Mouse (Mus musculus): ENCODE measurements at regions not wholly inside any gene's neighbourhood (a gene's known extent, or its start where the extent isn't known, plus 50 kb on each side); places are given as distances from the start of the nearest gene placed in this dataset.

DNA sequence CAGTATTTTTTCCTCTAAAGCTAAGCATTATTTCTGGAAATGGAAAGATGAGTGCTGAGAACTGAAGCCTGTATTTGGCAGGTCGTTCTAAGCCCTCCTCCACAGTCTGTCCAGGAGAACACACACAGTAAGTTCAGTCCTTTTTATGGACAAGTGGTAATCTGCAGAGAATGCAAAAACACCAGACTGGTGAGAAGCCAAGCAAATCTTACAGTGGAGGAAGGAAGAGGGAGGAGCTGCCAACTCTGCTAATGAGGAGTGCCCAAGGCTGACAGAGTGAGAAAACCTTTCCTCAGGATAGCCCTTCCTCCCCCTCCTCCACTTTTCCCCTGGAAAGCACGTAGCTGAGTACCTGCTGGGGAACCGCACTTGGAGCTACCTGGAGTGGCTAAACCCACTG lies 899.8 kb downstream of the 5730522E02Rik start:
- dilution Hi-C loops (cut with MboI; ENCODE audit: extremely low pct_ligation_motif_present, extremely low pct_unique_long_range_greater_than_20kb, low sequenced_read_pairs) = no loop called here

DNA sequence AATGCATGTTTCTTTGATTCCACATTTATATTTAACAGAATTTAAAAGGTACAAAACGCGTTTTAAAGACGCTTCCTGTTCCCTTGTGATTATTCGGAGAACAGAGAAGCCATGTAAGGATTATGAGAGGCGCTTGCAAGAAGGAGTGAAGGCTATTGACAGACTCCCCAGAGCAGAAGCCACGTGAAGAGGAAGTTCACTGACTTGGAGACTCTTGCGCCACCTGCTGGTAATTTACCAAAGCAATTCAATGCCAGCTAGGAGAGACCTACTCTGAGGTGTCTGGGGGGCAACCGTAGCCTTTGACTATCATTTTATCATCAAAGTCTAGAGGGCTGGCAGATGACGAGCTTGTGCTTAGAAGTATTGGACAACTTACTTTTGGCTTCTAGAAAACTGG lies 909.4 kb downstream of the 5730522E02Rik start:
- DNase-seq (ENCODE audit: extremely low read depth) = peak; percentile 88
- Histone ChIP-seq H3K79me2 (replicated peaks; ENCODE audit: control insufficient read depth, extremely low read depth, insufficient read depth, poor library complexity, severe bottlenecking) (no peaks in the 10 kb centered on the region), H3K27me3 (replicated peaks) (no peaks in the 10 kb centered on the region), H3K4me2 (ENCODE audit: insufficient read depth, low read depth, poor library complexity, severe bottlenecking) (0 out of 2 replicates have a peak overlapping the region, but pooled peaks have one; percentile 0), H3K36me3 (replicated peaks in 1 of 2; ENCODE audit: control insufficient read depth in 1 of 2, insufficient read depth in 1 of 2, low read length in 1 of 2) (no peaks in the 10 kb centered on the region), H3K27ac (ENCODE audit: insufficient read depth, low read depth) (no peak overlapping the region), H3K4me3 (replicated peaks in 1 of 3; ENCODE audit: low read depth in 2 of 3, low read length in 2 of 3, poor library complexity in 1 of 3) (no peak overlapping the region), H3K9ac (ENCODE audit: insufficient read depth, low read depth) (no peak overlapping the region), H3K4me1 (ENCODE audit: control insufficient read depth in 1 of 2, insufficient read depth in 2 of 2) (peaks cover 0 to 5% of the 10 kb centered on the region in 2 experiments; a peak in 2 of 4 replicates), H3K9me3 (replicated peaks; ENCODE audit: low read length) (no peaks in the 10 kb centered on the region)
- in situ Hi-C loops (cut with MboI; ENCODE audit: low pct_ligation_motif_present, low pct_unique_long_range_greater_than_20kb, low sequenced_read_pairs) (loop anchor here (25.0 kb wide), 1 partner anchor 1239 kb away; no protein-coding TSS in a partner anchor), dilution Hi-C loops (cut with MboI; ENCODE audit: extremely low pct_ligation_motif_present, extremely low pct_unique_long_range_greater_than_20kb, low sequenced_read_pairs) (no loop called here)
- TF ChIP-seq RCOR1 (conservative IDR thresholded peaks at IDR 0.05; ENCODE audit: low read depth, low read length) (no peak), UBTF (IDR thresholded peaks at IDR 0.05; ENCODE audit: low read depth, low read length) (no peak), RAD21 (IDR thresholded peaks at IDR 0.05; ENCODE audit: low read depth, low read length) (peak; percentile 79), ZNF384 (IDR thresholded peaks at IDR 0.05; ENCODE audit: low read depth, low read length) (no peak), MYC (IDR thresholded peaks at IDR 0.05; ENCODE audit: low read depth, low read length) (peak; percentile 90), ZMIZ1 (IDR thresholded peaks at IDR 0.05; ENCODE audit: low read depth, low read length) (no peak), ZC3H11A (IDR thresholded peaks at IDR 0.05; ENCODE audit: low read depth, low read length) (peak; percentile 28), MAZ (IDR thresholded peaks at IDR 0.05; ENCODE audit: low read depth, low read length) (no peak), JUN (IDR thresholded peaks at IDR 0.05; ENCODE audit: insufficient read depth, low read depth, low read length) (no peak), GABPA (IDR thresholded peaks at IDR 0.05; ENCODE audit: insufficient replicate concordance, low read depth, low read length) (no peak), NELFE (IDR thresholded peaks at IDR 0.05; ENCODE audit: low read depth, low read length) (no peak), HCFC1 (IDR thresholded peaks at IDR 0.05; ENCODE audit: low read depth, low read length) (no peak), KAT2A (IDR thresholded peaks at IDR 0.05; ENCODE audit: insufficient replicate concordance, low read length) (no peak), PAX5 (IDR thresholded peaks at IDR 0.05; ENCODE audit: low read length) (no peak), ELF1 (IDR thresholded peaks at IDR 0.05; ENCODE audit: low read depth, low read length) (peak; percentile 43; the same call in 1 of the 2 replicates), JUND (conservative IDR thresholded peaks at IDR 0.05; ENCODE audit: low read depth, low read length) (0 out of 2 replicates have a peak, but pooled peaks have one; percentile 19), POLR2AphosphoS2 (IDR thresholded peaks at IDR 0.05; ENCODE audit: low read depth, low read length) (no peak), SMC3 (IDR thresholded peaks at IDR 0.05; ENCODE audit: low read depth, low read length) (peak; percentile 91), CHD1 (IDR thresholded peaks at IDR 0.05; ENCODE audit: low read depth, low read length) (no peak), ETS1 (conservative IDR thresholded peaks at IDR 0.05; ENCODE audit: low read depth, low read length) (no peak), USF2 (conservative IDR thresholded peaks at IDR 0.05; ENCODE audit: low read depth, low read length) (peak; percentile 53; the same call in 1 of the 2 replicates), MAFK (IDR thresholded peaks at IDR 0.05; ENCODE audit: insufficient replicate concordance, low read length) (no peak), EP300 (IDR thresholded peaks at IDR 0.05; ENCODE audit: low read length) (no peak), NRF1 (IDR thresholded peaks at IDR 0.05; ENCODE audit: low read depth, low read length) (no peak), TCF12 (IDR thresholded peaks at IDR 0.05; ENCODE audit: low read depth, low read length) (no peak), USF1 (IDR thresholded peaks at IDR 0.05; ENCODE audit: low read depth, low read length) (peak; percentile 48), SIN3A (IDR thresholded peaks at IDR 0.05; ENCODE audit: low read length) (no peak)

More for the DNA sequence above, 899.8 kb downstream of the 5730522E02Rik start:
- Histone ChIP-seq H3K79me2 (replicated peaks; ENCODE audit: control insufficient read depth, extremely low read depth, insufficient read depth, poor library complexity, severe bottlenecking) (no peaks in the 10 kb centered on the region), H3K4me2 (ENCODE audit: insufficient read depth, low read depth, poor library complexity, severe bottlenecking) (no peak overlapping the region), H3K27me3 (replicated peaks) (no peaks in the 10 kb centered on the region), H3K27ac (ENCODE audit: insufficient read depth, low read depth) (no peak overlapping the region), H3K36me3 (replicated peaks in 1 of 2; ENCODE audit: control insufficient read depth in 1 of 2, insufficient read depth in 1 of 2, low read length in 1 of 2) (no peaks in the 10 kb centered on the region), H3K4me1 (ENCODE audit: control insufficient read depth in 1 of 2, insufficient read depth in 2 of 2) (no peaks in the 10 kb centered on the region), H3K9ac (ENCODE audit: insufficient read depth, low read depth) (no peak overlapping the region), H3K4me3 (replicated peaks in 1 of 3; ENCODE audit: low read depth in 2 of 3, low read length in 2 of 3, poor library complexity in 1 of 3) (no peak overlapping the region), H3K9me3 (replicated peaks; ENCODE audit: low read length) (no peaks in the 10 kb centered on the region)
- TF ChIP-seq HCFC1 (IDR thresholded peaks at IDR 0.05; ENCODE audit: low read depth, low read length) (no peak), CHD1 (IDR thresholded peaks at IDR 0.05; ENCODE audit: low read depth, low read length) (no peak), TBP (conservative IDR thresholded peaks at IDR 0.05; ENCODE audit: low read depth, low read length) (no peak), ZNF384 (IDR thresholded peaks at IDR 0.05; ENCODE audit: low read depth, low read length) (no peak), TCF12 (IDR thresholded peaks at IDR 0.05; ENCODE audit: low read depth, low read length) (no peak), MXI1 (IDR thresholded peaks at IDR 0.05; ENCODE audit: low read depth, low read length) (no peak), KAT2A (IDR thresholded peaks at IDR 0.05; ENCODE audit: insufficient replicate concordance, low read length) (no peak), ZC3H11A (IDR thresholded peaks at IDR 0.05; ENCODE audit: low read depth, low read length) (no peak), JUN (IDR thresholded peaks at IDR 0.05; ENCODE audit: insufficient read depth, low read depth, low read length) (no peak), E2F4 (IDR thresholded peaks at IDR 0.05; ENCODE audit: insufficient replicate concordance, low read depth, low read length) (no peak), RAD21 (IDR thresholded peaks at IDR 0.05; ENCODE audit: low read depth, low read length) (no peak), MEF2A (IDR thresholded peaks at IDR 0.05; ENCODE audit: borderline replicate concordance, low read depth, low read length) (no peak), POLR2AphosphoS2 (IDR thresholded peaks at IDR 0.05; ENCODE audit: low read depth, low read length) (no peak), MYC (IDR thresholded peaks at IDR 0.05; ENCODE audit: low read depth, low read length) (no peak), USF2 (conservative IDR thresholded peaks at IDR 0.05; ENCODE audit: low read depth, low read length) (no peak)
- in situ Hi-C loops (cut with MboI; ENCODE audit: low pct_ligation_motif_present, low pct_unique_long_range_greater_than_20kb, low sequenced_read_pairs) = loop anchor here (25.0 kb wide), 1 partner anchor 1248 kb away; no protein-coding TSS in a partner anchor
- no peak for DNase-seq (ENCODE audit: extremely low read depth)

Measured in CH12.LX (cell line).